ENCODE assay signal across 10 mouse cellular contexts in the genomic region with DNA sequence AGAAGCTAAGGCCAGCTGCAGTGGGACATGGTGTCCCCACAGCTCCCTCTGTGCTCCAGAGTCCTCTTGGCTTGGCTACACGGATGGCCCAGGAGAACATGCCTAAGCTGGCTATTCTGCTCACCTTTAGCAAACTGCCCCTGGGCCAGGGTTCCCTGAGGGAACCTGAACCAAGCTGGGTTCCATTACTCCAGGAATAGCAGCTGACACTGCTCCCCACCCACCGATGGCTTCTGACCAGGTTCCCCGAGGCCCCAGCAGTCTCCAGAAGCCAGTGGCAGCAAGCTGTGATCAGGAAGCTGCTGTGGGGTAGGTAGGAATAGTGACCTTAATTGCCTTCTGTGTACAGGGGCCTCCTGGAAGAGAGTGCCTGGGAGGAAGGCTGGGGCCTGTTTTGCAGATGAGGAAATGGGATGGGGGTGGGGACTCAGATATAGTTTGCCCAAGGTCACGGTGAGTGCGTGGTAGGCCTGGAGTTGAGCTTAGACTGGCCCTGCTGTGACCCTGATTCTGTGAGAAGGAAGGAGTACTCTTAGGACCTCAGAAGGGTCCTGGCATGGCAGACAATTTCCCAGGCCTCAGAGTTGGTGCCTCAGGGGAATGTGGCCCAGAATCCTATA. TPM values are rescaled to one million over a fixed set of nuclear protein-coding genes. Genes with fewer than 3 reads are reported as not detected.
DNase-seq lines count a peak whose midpoint lies in the region; ATAC-seq and TF ChIP-seq lines count a peak whose summit lies in the region.
"Had no signal": no experiment of that assay in that cellular context is flagged by ENCODE, and none has a peak within 500 bp of the region (broad histone marks: within the 10 kb centered on the region; RNA-seq: fewer than 3 reads in every experiment).

No protein-coding gene starts in this region.

- no peak for TF ChIP-seq CTCF in liver, embryonic 14.5 days (IDR thresholded peaks at IDR 0.05; ENCODE audit: low read depth)

- WGBS in hindbrain, embryonic 10.5 days: 57% methylated on average over 5 of the region's 5 CpGs
- WGBS in hindbrain, embryonic 13.5 days: 72% methylated on average over 5 of the region's 5 CpGs
- 25% methylated on average over 5 of the region's 5 CpGs for WGBS in heart, embryonic 12.5 days
- 31% methylated on average over 5 of the region's 5 CpGs for WGBS in liver, embryonic 14.5 days (ENCODE audit: insufficient replicate concordance)
- WGBS in midbrain, embryonic 14.5 days: 82% methylated on average over 5 of the region's 5 CpGs

- H3K4me1 ChIP-seq in hindbrain, embryonic 10.5 days (replicated peaks): peaks cover 69% of the 10 kb centered on the region
- H3K4me1 ChIP-seq in hindbrain, embryonic 13.5 days (replicated peaks): peaks cover 33% of the 10 kb centered on the region
- peaks cover 43% of the 10 kb centered on the region for H3K4me1 ChIP-seq in heart, embryonic 12.5 days (replicated peaks)
- H3K4me1 ChIP-seq in liver, embryonic 14.5 days (replicated peaks; ENCODE audit: control insufficient read depth in 2 of 2, insufficient read depth in 2 of 2, low read length in 1 of 2): peaks cover 0 to 19% of the 10 kb centered on the region in 2 experiments; a peak in 2 of 4 replicates
- peaks cover 15% of the 10 kb centered on the region; the same call in 1 of the 2 replicates for H3K4me1 ChIP-seq in midbrain, embryonic 14.5 days (ENCODE audit: control insufficient read depth, insufficient read depth, low read length)

- no peak for ATAC-seq in hindbrain, embryonic 13.5 days (ENCODE audit: low FRiP score)
- 0 out of 2 replicates have a peak, but pooled peaks have one; percentile 34 for ATAC-seq in heart, embryonic 12.5 days (ENCODE audit: insufficient number of reproducible peaks, low FRiP score)
- ATAC-seq in liver, embryonic 14.5 days (ENCODE audit: insufficient read depth): peak; percentile 20; the same call in 1 of the 2 replicates
- ATAC-seq in midbrain, embryonic 14.5 days (ENCODE audit: low FRiP score, low TSS enrichment): no peak
- ATAC-seq: forebrain, embryonic 16.5 days had no signal

- no peak overlapping the region for H3K4me3 ChIP-seq in hindbrain, embryonic 10.5 days
- no peak overlapping the region for H3K4me3 ChIP-seq in hindbrain, embryonic 13.5 days
- no peak overlapping the region for H3K4me3 ChIP-seq in heart, embryonic 12.5 days
- H3K4me3 ChIP-seq in liver, embryonic 14.5 days (ENCODE audit: insufficient read depth in 1 of 2, low read depth in 2 of 2, low read length in 2 of 2): no peak overlapping the region
- no peak overlapping the region for H3K4me3 ChIP-seq in midbrain, embryonic 14.5 days (replicated peaks; ENCODE audit: low read depth, low read length)
- H3K4me3 ChIP-seq: myocyte had no signal

- H3K27ac ChIP-seq in hindbrain, embryonic 10.5 days: peak overlapping the region; percentile 77
- no peak overlapping the region for H3K27ac ChIP-seq in hindbrain, embryonic 13.5 days
- peak overlapping the region; percentile 81 for H3K27ac ChIP-seq in heart, embryonic 12.5 days (ENCODE audit: poor library complexity, severe bottlenecking)
- H3K27ac ChIP-seq in liver, embryonic 14.5 days: no peak overlapping the region
- H3K27ac ChIP-seq in midbrain, embryonic 14.5 days (replicated peaks; ENCODE audit: low read depth, low read length): no peak overlapping the region

- no peak for DNase-seq in hindbrain, embryonic 10.5 days (ENCODE audit: low spot score)
- peak; percentile 69 for DNase-seq in embryo, embryonic 10 days (ENCODE audit: low spot score)
- no peak for DNase-seq in liver, embryonic 14.5 days (ENCODE audit: low read depth in 3 of 3, low spot score in 3 of 3)
- DNase-seq in urinary bladder, postnatal 4 days (ENCODE audit: low spot score in 2 of 2): no peak
- no peak for DNase-seq in B cell, adult 2 months
- DNase-seq in midbrain, embryonic 14.5 days: no peak

- H3K4me2 ChIP-seq in hindbrain, embryonic 13.5 days: no peak overlapping the region
- no peak overlapping the region for H3K4me2 ChIP-seq in heart, embryonic 12.5 days
- H3K4me2 ChIP-seq in liver, embryonic 14.5 days (ENCODE audit: low read depth): no peak overlapping the region
- no peak overlapping the region for H3K4me2 ChIP-seq in midbrain, embryonic 14.5 days (ENCODE audit: low read length)

- no peaks in the 10 kb centered on the region for H3K27me3 ChIP-seq in hindbrain, embryonic 10.5 days (ENCODE audit: insufficient read depth, poor library complexity, severe bottlenecking)
- no peaks in the 10 kb centered on the region for H3K27me3 ChIP-seq in hindbrain, embryonic 13.5 days
- no peaks in the 10 kb centered on the region for H3K27me3 ChIP-seq in heart, embryonic 12.5 days (replicated peaks)
- no peaks in the 10 kb centered on the region for H3K27me3 ChIP-seq in liver, embryonic 14.5 days (ENCODE audit: control insufficient read depth, insufficient read depth, low read length)
- H3K27me3 ChIP-seq in midbrain, embryonic 14.5 days (ENCODE audit: control insufficient read depth, insufficient read depth, low read length): no peaks in the 10 kb centered on the region

- H3K9ac ChIP-seq in hindbrain, embryonic 13.5 days: no peak overlapping the region
- peak overlapping the region; percentile 18; the same call in 1 of the 2 replicates for H3K9ac ChIP-seq in heart, embryonic 12.5 days
- no peak overlapping the region for H3K9ac ChIP-seq in liver, embryonic 14.5 days (replicated peaks)
- no peak overlapping the region for H3K9ac ChIP-seq in midbrain, embryonic 14.5 days (replicated peaks; ENCODE audit: low read length)

- H3K9me3 ChIP-seq in hindbrain, embryonic 10.5 days: no peaks in the 10 kb centered on the region
- no peaks in the 10 kb centered on the region for H3K9me3 ChIP-seq in hindbrain, embryonic 13.5 days
- H3K9me3 ChIP-seq in heart, embryonic 12.5 days (replicated peaks): no peaks in the 10 kb centered on the region
- H3K9me3 ChIP-seq in liver, embryonic 14.5 days (ENCODE audit: control insufficient read depth, low read length): no peaks in the 10 kb centered on the region
- H3K9me3 ChIP-seq in midbrain, embryonic 14.5 days (ENCODE audit: control insufficient read depth, low read length): no peaks in the 10 kb centered on the region

- TF ChIP-seq EP300 in liver, embryonic 14.5 days (IDR thresholded peaks at IDR 0.05; ENCODE audit: low read depth): no peak

- no peaks in the 10 kb centered on the region for H3K36me3 ChIP-seq in hindbrain, embryonic 10.5 days
- no peaks in the 10 kb centered on the region for H3K36me3 ChIP-seq in hindbrain, embryonic 13.5 days
- no peaks in the 10 kb centered on the region for H3K36me3 ChIP-seq in heart, embryonic 12.5 days
- no peaks in the 10 kb centered on the region for H3K36me3 ChIP-seq in liver, embryonic 14.5 days (replicated peaks; ENCODE audit: control insufficient read depth, insufficient read depth, low read depth)
- no peaks in the 10 kb centered on the region for H3K36me3 ChIP-seq in midbrain, embryonic 14.5 days (ENCODE audit: control insufficient read depth, insufficient read depth, low read length)

RNA-seq across cellular contexts. Expression of a gene that starts 20.4 kb away (rescaled TPM):
- 65.2 and 68.6 TPM in 2 replicates for polyA plus RNA-seq in hindbrain, embryonic 10.5 days (2016; fragmentation: Nextera tagmentation; extraction: Ambion mirVana)
- 49.9 and 50.0 TPM in 2 replicates for polyA plus RNA-seq in hindbrain, embryonic 13.5 days (2015; fragmentation: Nextera tagmentation; extraction: Ambion mirVana)
- polyA plus RNA-seq in heart, embryonic 12.5 days (2016; fragmentation: Nextera tagmentation; extraction: Ambion mirVana): 46.6 and 46.8 TPM in 2 replicates
- polyA plus RNA-seq in liver, embryonic 14.5 days (2012; rRNA removed): 9.3 and 11.0 TPM in 2 replicates
- 26.4 and 29.1 TPM in 2 replicates for polyA plus RNA-seq in liver, embryonic 14.5 days (2014; fragmentation: Nextera tagmentation; extraction: Ambion mirVana)
- 45.7 and 46.4 TPM in 2 replicates for polyA plus RNA-seq in midbrain, embryonic 14.5 days (2014; fragmentation: Nextera tagmentation; extraction: Ambion mirVana)

RNA-seq across cellular contexts. Expression of a gene that starts 34.8 kb away (rescaled TPM):
- polyA plus RNA-seq in hindbrain, embryonic 10.5 days (2016; fragmentation: Nextera tagmentation; extraction: Ambion mirVana): 1.1 and 2.4 TPM in 2 replicates
- 4.9 and 5.3 TPM in 2 replicates for polyA plus RNA-seq in hindbrain, embryonic 13.5 days (2015; fragmentation: Nextera tagmentation; extraction: Ambion mirVana)
- 1.1 and 1.4 TPM in 2 replicates for polyA plus RNA-seq in heart, embryonic 12.5 days (2016; fragmentation: Nextera tagmentation; extraction: Ambion mirVana)
- polyA plus RNA-seq in liver, embryonic 14.5 days (2012; rRNA removed): 0.14 and 0.20 TPM in 2 replicates
- polyA plus RNA-seq in liver, embryonic 14.5 days (2014; fragmentation: Nextera tagmentation; extraction: Ambion mirVana): 0.29 TPM in 1 of 2 replicates, not detected in the other
- polyA plus RNA-seq in midbrain, embryonic 14.5 days (2014; fragmentation: Nextera tagmentation; extraction: Ambion mirVana): 4.9 and 6.6 TPM in 2 replicates

RNA-seq across cellular contexts. Expression of a gene that starts 47.5 kb away (rescaled TPM):
- polyA plus RNA-seq in hindbrain, embryonic 10.5 days (2016; fragmentation: Nextera tagmentation; extraction: Ambion mirVana): 13.0 and 17.0 TPM in 2 replicates
- 27.1 and 27.7 TPM in 2 replicates for polyA plus RNA-seq in hindbrain, embryonic 13.5 days (2015; fragmentation: Nextera tagmentation; extraction: Ambion mirVana)
- 11.0 and 12.1 TPM in 2 replicates for polyA plus RNA-seq in heart, embryonic 12.5 days (2016; fragmentation: Nextera tagmentation; extraction: Ambion mirVana)
- 1.6 and 2.2 TPM in 2 replicates for polyA plus RNA-seq in liver, embryonic 14.5 days (2012; rRNA removed)
- 2.3 and 3.2 TPM in 2 replicates for polyA plus RNA-seq in liver, embryonic 14.5 days (2014; fragmentation: Nextera tagmentation; extraction: Ambion mirVana)
- polyA plus RNA-seq in midbrain, embryonic 14.5 days (2014; fragmentation: Nextera tagmentation; extraction: Ambion mirVana): 37.0 and 49.7 TPM in 2 replicates

RNA-seq across cellular contexts. Expression of a gene that starts 58.4 kb away (rescaled TPM):
- polyA plus RNA-seq in hindbrain, embryonic 10.5 days (2016; fragmentation: Nextera tagmentation; extraction: Ambion mirVana): 45.9 and 56.0 TPM in 2 replicates
- 34.1 and 35.8 TPM in 2 replicates for polyA plus RNA-seq in hindbrain, embryonic 13.5 days (2015; fragmentation: Nextera tagmentation; extraction: Ambion mirVana)
- 66.1 and 67.6 TPM in 2 replicates for polyA plus RNA-seq in heart, embryonic 12.5 days (2016; fragmentation: Nextera tagmentation; extraction: Ambion mirVana)
- 5.8 and 6.6 TPM in 2 replicates for polyA plus RNA-seq in liver, embryonic 14.5 days (2012; rRNA removed)
- polyA plus RNA-seq in liver, embryonic 14.5 days (2014; fragmentation: Nextera tagmentation; extraction: Ambion mirVana): 7.6 and 8.2 TPM in 2 replicates
- 16.2 and 23.9 TPM in 2 replicates for polyA plus RNA-seq in midbrain, embryonic 14.5 days (2014; fragmentation: Nextera tagmentation; extraction: Ambion mirVana)

Comparison
In these comparisons a context has a peak if more than half of its experiments do, and no peak if none do; other contexts are left out.
1. H3K27ac ChIP-seq: peak in hindbrain, embryonic 10.5 days (single experiment) and heart, embryonic 12.5 days (single experiment); none in hindbrain, embryonic 13.5 days (single experiment), liver, embryonic 14.5 days (single experiment) and midbrain, embryonic 14.5 days (single experiment).
2. ATAC-seq: peak in heart, embryonic 12.5 days (single experiment) and liver, embryonic 14.5 days (single experiment); none in hindbrain, embryonic 13.5 days (single experiment) and midbrain, embryonic 14.5 days (single experiment).